Mouse (Mus musculus) midbrain, embryonic 16.5 days (tissue): ENCODE data around the gene Rhobtb1. TPM values are rescaled to one million over a fixed set of nuclear protein-coding genes. Genes with fewer than 3 reads are reported as not detected.

ENCODE experiments used
- ATAC-seq: fragments of 200-750 bp; cut with Nextera tagmentation; 2 replicates; pipeline ENCODE4 v1.8.0; 2017; ENCODE audit warnings: moderate TSS enrichment
- H3K27ac ChIP-seq: fragments of 300-500 bp; sonication (generic); 2 replicates; pipeline ENCODE4 v1.5.1; 2014; ENCODE audit warnings: mild to moderate bottlenecking, low read length, mixed read lengths
- H3K27me3 ChIP-seq: fragments of 300-500 bp; sonication (generic); 2 replicates; pipeline ENCODE4 v1.6.1; 2014; ENCODE audit warnings: low read depth, low read length, mixed read lengths; ENCODE audit not compliant: control insufficient read depth, insufficient read depth
- H3K36me3 ChIP-seq: fragments of 300-500 bp; sonication (generic); 2 replicates; pipeline ENCODE4 v1.6.1; 2014; ENCODE audit warnings: mild to moderate bottlenecking, low read length, moderate library complexity, mixed read lengths; ENCODE audit not compliant: control insufficient read depth, insufficient read depth
- H3K4me1 ChIP-seq: fragments of 300-500 bp; sonication (generic); 2 replicates; pipeline ENCODE4 v1.6.1; 2014; ENCODE audit warnings: mild to moderate bottlenecking, low read length, mixed read lengths; ENCODE audit not compliant: control insufficient read depth, insufficient read depth
- H3K4me2 ChIP-seq: fragments of 300-500 bp; sonication (generic); 2 replicates; pipeline ENCODE4 v1.6.1; 2014; ENCODE audit warnings: mild to moderate bottlenecking, low read length, mixed read lengths
- H3K4me3 ChIP-seq: fragments of 300-500 bp; sonication (generic); 2 replicates; pipeline ENCODE4 v1.5.1; 2014; ENCODE audit warnings: low read depth, mild to moderate bottlenecking, low read length, moderate library complexity, mixed read lengths
- H3K9ac ChIP-seq: fragments of 300-500 bp; sonication (generic); 2 replicates; pipeline ENCODE4 v1.6.1; 2014; ENCODE audit warnings: low read depth, low read length, mixed read lengths
- H3K9me3 ChIP-seq: fragments of 300-500 bp; sonication (generic); replicated peaks from 2 replicates; pipeline ENCODE4 v1.6.1; 2014; ENCODE audit warnings: mild to moderate bottlenecking, low read length, mixed read lengths; ENCODE audit not compliant: control insufficient read depth, poor library complexity, severe bottlenecking
- WGBS: fragments of 180-500 bp; shearing (Covaris S2); extraction: QIAGEN DNeasy Blood & Tissue Kit; methylation state at CpG from one replicate; pipeline ENCODE4 v1.1.7; 2014; 5-methylcytosine and 5-hydroxymethylcytosine counted together
- polyA plus RNA-seq: library from polyadenylated mRNA; unstranded; fragments of >200 nt; fragmentation: Nextera tagmentation; extraction: Ambion mirVana; gene quantifications from 2 replicates; pipeline ENCODE4 v1.2.1, GENCODE M21; 2015

Gene Rhobtb1
- polyA plus RNA-seq, 1 experiment from 2014 or later: 16.9 TPM

GRCm38 (mm10) chr10:69238311-69238710, 87.1 kb downstream of the Rhobtb1 start:
- Histone ChIP-seq H3K9me3 (0 out of 2 replicates have a peak, but pooled peaks cover 5% of the 10 kb centered on the region), H3K4me3 (no peak overlapping the region), H3K27ac (no peak overlapping the region), H3K36me3 (no peaks in the 10 kb centered on the region), H3K27me3 (no peaks in the 10 kb centered on the region), H3K9ac (no peak overlapping the region), H3K4me1 (no peaks in the 10 kb centered on the region), H3K4me2 (no peak overlapping the region)
- WGBS: 46% methylated on average over 6 of the region's 6 CpGs
- no peak for ATAC-seq

- Histone ChIP-seq H3K4me1 (no peaks in the 10 kb centered on the region), H3K27ac (no peak overlapping the region), H3K36me3 (no peaks in the 10 kb centered on the region), H3K9ac (no peak overlapping the region), H3K9me3 (0 out of 2 replicates have a peak, but pooled peaks cover 5% of the 10 kb centered on the region), H3K4me2 (no peak overlapping the region), H3K4me3 (no peak overlapping the region), H3K27me3 (no peaks in the 10 kb centered on the region)
- no peak for ATAC-seq
- 94% methylated on average over 2 of the region's 2 CpGs for WGBS
These were observed 89.3 kb downstream of the Rhobtb1 start for GRCm38 (mm10) chr10:69240530-69240929.

GRCm38 (mm10) chr10:69245151-69245550, 93.9 kb downstream of the Rhobtb1 start:
- Histone ChIP-seq H3K9me3 (peaks cover 5% of the 10 kb centered on the region; the same call in 1 of the 2 replicates), H3K4me3 (no peak overlapping the region), H3K27me3 (no peaks in the 10 kb centered on the region), H3K9ac (no peak overlapping the region), H3K36me3 (peaks cover 4% of the 10 kb centered on the region), H3K27ac (no peak overlapping the region), H3K4me1 (no peaks in the 10 kb centered on the region), H3K4me2 (no peak overlapping the region)
- ATAC-seq: no peak
- 91% methylated on average over 4 of the region's 4 CpGs for WGBS

DNA sequence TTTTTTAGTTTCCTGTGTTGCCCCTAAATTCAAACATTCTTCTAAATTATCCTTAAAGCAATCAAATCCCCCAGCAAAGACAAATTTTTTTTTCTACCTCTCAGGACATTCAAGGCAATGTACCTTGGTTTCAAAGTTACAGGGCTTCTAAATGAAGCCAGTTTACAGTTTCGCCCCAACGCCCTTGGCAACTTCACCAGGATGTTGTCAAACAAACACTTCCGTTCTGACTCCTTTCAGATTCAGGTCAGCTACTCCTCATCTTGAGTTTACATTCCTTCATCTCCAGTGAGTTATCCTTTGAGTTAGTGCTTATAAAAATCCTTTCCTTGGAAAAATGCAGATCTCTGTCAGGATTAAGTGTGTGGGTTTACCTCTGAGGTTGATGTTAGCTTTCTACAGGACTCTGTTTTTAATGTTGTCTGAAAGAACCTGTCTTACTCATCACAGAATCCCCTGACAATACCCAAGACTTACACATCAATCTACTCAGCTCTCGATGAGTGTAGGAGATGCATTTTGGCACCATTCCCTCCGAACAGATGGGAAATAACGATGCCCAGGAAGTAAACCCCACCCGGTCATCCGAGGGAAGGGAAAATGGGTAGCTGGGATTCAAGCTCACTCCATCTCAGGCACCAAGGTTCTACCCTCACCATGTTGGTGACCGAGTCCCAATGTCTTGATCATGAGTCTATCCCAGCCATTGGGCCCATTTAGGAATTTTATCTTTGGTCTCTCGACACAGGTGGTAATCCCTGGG, 94.9 kb downstream of the Rhobtb1 start:
- Histone ChIP-seq H3K4me1 (no peaks in the 10 kb centered on the region), H3K27me3 (no peaks in the 10 kb centered on the region), H3K9me3 (peaks cover 5% of the 10 kb centered on the region; the same call in 1 of the 2 replicates), H3K4me3 (no peak overlapping the region), H3K9ac (no peak overlapping the region), H3K36me3 (peaks cover 4% of the 10 kb centered on the region), H3K4me2 (no peak overlapping the region), H3K27ac (no peak overlapping the region)
- 92% methylated on average over 10 of the region's 10 CpGs for WGBS
- ATAC-seq: no peak

DNA sequence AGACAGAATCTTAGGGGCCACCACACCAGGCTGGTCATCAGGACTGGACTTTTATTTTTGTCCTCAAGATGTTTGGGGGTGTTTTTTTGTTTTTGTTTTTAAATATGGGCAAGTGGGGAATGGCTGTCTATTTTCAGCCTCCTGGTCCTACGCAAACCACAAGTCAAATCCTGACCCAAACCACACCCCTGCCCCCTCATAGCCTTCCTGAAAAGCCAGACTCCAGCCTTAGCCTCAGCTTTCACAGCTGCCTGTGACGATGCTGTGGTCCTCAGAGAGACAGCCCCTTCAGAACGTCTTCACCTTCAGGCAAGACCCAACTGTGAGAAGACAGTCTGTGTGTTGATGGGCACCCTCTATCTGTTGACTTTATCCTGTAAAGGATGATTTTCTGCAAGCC, 95.5 kb downstream of the Rhobtb1 start:
- WGBS: 93% methylated on average over 3 of the region's 3 CpGs
- no peak for ATAC-seq
- no peak overlapping the region for H3K4me3 ChIP-seq
- H3K27ac ChIP-seq: no peak overlapping the region
- no peak overlapping the region for H3K9ac ChIP-seq
- peaks cover 5% of the 10 kb centered on the region; the same call in 1 of the 2 replicates for H3K9me3 ChIP-seq
- H3K4me2 ChIP-seq: no peak overlapping the region
- peaks cover 4% of the 10 kb centered on the region for H3K36me3 ChIP-seq
- H3K4me1 ChIP-seq: no peaks in the 10 kb centered on the region
- H3K27me3 ChIP-seq: no peaks in the 10 kb centered on the region

DNA sequence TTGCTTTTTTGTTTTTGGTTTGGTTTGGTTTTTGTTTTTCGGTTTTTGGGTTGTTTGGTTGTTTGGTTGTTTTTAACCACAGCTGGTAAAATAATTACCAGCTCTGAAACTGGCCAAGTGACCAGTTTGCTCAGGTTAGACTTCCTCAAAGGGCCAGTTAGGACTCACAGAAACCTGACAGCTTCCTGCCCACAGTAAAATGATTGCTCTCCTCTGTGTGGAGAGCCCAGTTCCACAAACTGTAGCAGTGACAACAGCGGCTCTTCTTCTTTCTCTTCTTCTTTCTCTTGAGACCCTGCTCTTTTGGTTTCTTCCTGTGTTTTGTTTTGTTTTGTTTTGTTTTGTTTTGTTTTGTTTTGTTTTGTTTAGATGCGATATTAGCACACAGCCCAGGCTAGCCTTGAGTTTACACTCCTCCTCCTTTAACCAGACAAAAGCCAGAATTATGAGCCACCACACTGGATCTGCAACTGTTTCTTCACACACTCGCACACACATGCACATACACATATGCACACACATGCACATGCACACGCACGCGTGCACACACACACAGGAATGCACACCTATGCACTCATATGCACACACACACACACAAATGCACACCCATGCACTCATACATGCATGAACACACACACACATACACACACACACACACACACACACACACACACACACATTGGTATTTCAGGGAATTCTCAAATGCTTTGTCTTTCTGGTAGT, 96.2 kb downstream of the Rhobtb1 start:
- WGBS: 98% methylated on average over 7 of the region's 7 CpGs
- ATAC-seq: no peak
- Histone ChIP-seq H3K27ac (no peak overlapping the region), H3K9ac (no peak overlapping the region), H3K27me3 (no peaks in the 10 kb centered on the region), H3K4me3 (no peak overlapping the region), H3K36me3 (peaks cover 4% of the 10 kb centered on the region), H3K9me3 (no peaks in the 10 kb centered on the region; the same call in 1 of the 2 replicates), H3K4me1 (no peaks in the 10 kb centered on the region), H3K4me2 (no peak overlapping the region)

DNA sequence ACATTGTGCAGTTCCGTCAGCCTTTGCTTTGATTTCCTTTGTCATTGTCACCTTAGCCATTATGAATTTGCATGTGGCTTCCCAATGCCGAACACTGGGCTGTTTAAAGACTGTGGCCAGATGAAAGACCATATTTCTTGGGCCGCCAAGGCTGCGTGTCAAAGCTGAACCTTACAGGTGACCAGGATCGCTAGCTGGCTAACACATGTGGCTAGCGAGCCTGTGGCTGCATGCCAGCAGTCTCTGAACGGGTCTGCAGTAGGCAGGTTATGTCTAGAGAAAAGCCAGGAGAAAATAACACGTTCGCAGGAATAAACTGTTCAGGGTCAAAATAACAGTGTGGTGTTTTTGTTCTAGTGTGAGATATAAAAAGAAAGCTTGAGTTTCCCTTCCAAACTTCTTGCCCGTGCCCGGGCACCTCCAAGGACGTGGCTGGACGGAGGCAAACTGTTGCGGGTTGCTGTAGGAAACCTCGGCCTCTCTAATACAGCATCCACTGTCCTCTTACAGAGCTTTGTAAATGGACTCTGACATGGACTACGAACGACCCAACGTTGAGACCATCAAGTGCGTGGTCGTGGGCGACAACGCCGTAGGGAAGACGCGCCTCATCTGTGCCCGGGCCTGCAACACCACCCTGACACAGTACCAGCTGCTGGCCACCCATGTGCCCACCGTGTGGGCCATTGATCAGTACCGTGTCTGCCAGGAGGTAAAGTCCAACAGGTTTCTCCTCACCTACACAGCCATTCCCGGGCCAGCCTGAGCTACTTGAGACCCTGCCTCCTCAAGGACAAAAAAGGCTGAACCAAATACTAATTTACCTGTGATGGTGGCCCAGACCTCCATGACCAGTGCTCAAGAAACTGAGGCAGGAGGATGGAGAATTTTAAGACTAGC, 97.3 kb downstream of the Rhobtb1 start:
- Histone ChIP-seq H3K4me1 (no peaks in the 10 kb centered on the region; the same call in 1 of the 2 replicates), H3K4me3 (no peak overlapping the region), H3K9me3 (no peaks in the 10 kb centered on the region; the same call in 1 of the 2 replicates), H3K9ac (no peak overlapping the region), H3K27ac (no peak overlapping the region), H3K4me2 (no peak overlapping the region), H3K27me3 (no peaks in the 10 kb centered on the region), H3K36me3 (peaks cover 4% of the 10 kb centered on the region)
- WGBS: 94% methylated on average over 29 of the region's 29 CpGs
- ATAC-seq: no peak

DNA sequence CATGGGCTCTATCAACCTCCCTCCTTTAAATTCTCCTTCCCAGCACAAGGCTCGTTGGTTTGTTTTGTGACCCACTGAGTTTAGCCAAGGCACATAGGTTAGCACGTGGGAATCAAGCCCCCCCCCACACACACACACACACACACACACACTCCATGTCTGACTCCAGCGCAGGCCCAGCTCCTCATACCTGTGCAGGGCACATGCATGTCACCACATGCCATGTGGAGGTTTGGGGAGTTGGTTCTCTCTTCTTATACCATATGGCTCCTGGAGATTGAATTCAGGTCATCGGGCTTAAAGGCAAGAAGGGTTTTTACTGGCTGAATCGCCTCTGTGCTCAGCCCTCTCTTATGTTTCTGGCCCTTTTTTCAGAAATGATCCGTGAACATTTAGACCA, 100.0 kb downstream of the Rhobtb1 start:
- Histone ChIP-seq H3K9ac (no peak overlapping the region), H3K9me3 (no peaks in the 10 kb centered on the region; the same call in 1 of the 2 replicates), H3K27me3 (no peaks in the 10 kb centered on the region), H3K27ac (no peak overlapping the region), H3K4me1 (peaks cover 12% of the 10 kb centered on the region; the same call in 1 of the 2 replicates), H3K4me3 (no peak overlapping the region), H3K4me2 (no peak overlapping the region), H3K36me3 (peaks cover 4% of the 10 kb centered on the region)
- WGBS: 91% methylated on average over 6 of the region's 6 CpGs
- no peak for ATAC-seq
